ENCODE assay signal across 23 mouse cellular contexts in genomic region chr12:72037049-72037448, GRCm38 (mm10). TPM values are rescaled to one million over a fixed set of nuclear protein-coding genes. Genes with fewer than 3 reads are reported as not detected.
"Had no signal": no experiment of that assay in that cellular context is flagged by ENCODE, and none has a peak within 500 bp of the region (broad histone marks: within the 10 kb centered on the region; RNA-seq: fewer than 3 reads in every experiment).

No protein-coding gene starts in this region.

- H3K9ac ChIP-seq: limb, embryonic 13.5 days; liver, embryonic 12.5 days; liver, embryonic 15.5 days; midbrain, embryonic 12.5 days; midbrain, embryonic 15.5 days; neural tube, embryonic 12.5 days; neural tube, embryonic 15.5 days had no signal

- H3K4me3 ChIP-seq: layer of hippocampus, adult 2 months; limb, embryonic 10.5 days; limb, embryonic 13.5 days; liver, embryonic 12.5 days; liver, embryonic 15.5 days; midbrain, embryonic 12.5 days; midbrain, embryonic 15.5 days; neural tube, embryonic 12.5 days; neural tube, embryonic 15.5 days had no signal

- H3K9me3 ChIP-seq: limb, embryonic 10.5 days; liver, embryonic 12.5 days; liver, embryonic 15.5 days; midbrain, embryonic 12.5 days; midbrain, embryonic 15.5 days; neural tube, embryonic 12.5 days; neural tube, embryonic 15.5 days had no signal

- H3K36me3 ChIP-seq: limb, embryonic 10.5 days; limb, embryonic 13.5 days; liver, embryonic 12.5 days; liver, embryonic 15.5 days; midbrain, embryonic 12.5 days; midbrain, embryonic 15.5 days; neural tube, embryonic 12.5 days; neural tube, embryonic 15.5 days had no signal

- ATAC-seq: liver, embryonic 12.5 days; lung, postnatal 0 days; midbrain, embryonic 15.5 days had no signal

- H3K27me3 ChIP-seq: limb, embryonic 13.5 days; liver, embryonic 12.5 days; liver, embryonic 15.5 days; midbrain, embryonic 12.5 days; midbrain, embryonic 15.5 days; neural tube, embryonic 12.5 days; neural tube, embryonic 15.5 days had no signal

- H3K4me1 ChIP-seq: limb, embryonic 10.5 days; limb, embryonic 13.5 days; midbrain, embryonic 12.5 days; midbrain, embryonic 15.5 days; neural tube, embryonic 12.5 days; neural tube, embryonic 15.5 days had no signal

- DNase-seq: kidney, postnatal 25 days; layer of hippocampus, adult 9-11 months; liver; lung, adult 18-20 months; right cerebral cortex, adult 18-20 months; right cerebral cortex, postnatal 14 days; right cerebral cortex, postnatal 4 days; thymus, adult 2 months; thymus, postnatal 14 days; thymus, postnatal 4 days had no signal

- H3K4me2 ChIP-seq: limb, embryonic 13.5 days; liver, embryonic 12.5 days; liver, embryonic 15.5 days; midbrain, embryonic 12.5 days; midbrain, embryonic 15.5 days; neural tube, embryonic 12.5 days; neural tube, embryonic 15.5 days had no signal

- H3K27ac ChIP-seq: kidney, postnatal 0 days; layer of hippocampus, adult 2 months; limb, embryonic 10.5 days; limb, embryonic 13.5 days; liver, embryonic 12.5 days; liver, embryonic 15.5 days; macrophage; midbrain, embryonic 12.5 days; midbrain, embryonic 15.5 days; neural tube, embryonic 12.5 days; neural tube, embryonic 15.5 days; stomach, postnatal 0 days had no signal

RNA-seq across cellular contexts. Expression of gene Gpr135, which starts 33.9 kb away (rescaled TPM):
- polyA plus RNA-seq: macrophage had no signal
